In genomic region chr2:172789260-172789659, GRCm38 (mm10) we compare ENCODE assay signal across 15 mouse cellular contexts.
A peak's percentile ranks its signal among the peaks of the same experiment; 100 is the strongest.
DNase-seq lines count a peak whose midpoint lies in the region; ATAC-seq and TF ChIP-seq lines count a peak whose summit lies in the region.
"Had no signal": no experiment of that assay in that cellular context is flagged by ENCODE, and none has a peak within 500 bp of the region (broad histone marks: within the 10 kb centered on the region; RNA-seq: fewer than 3 reads in every experiment).

No protein-coding gene starts in this region.

- no peak for TF ChIP-seq POLR2A in limb, embryonic 14.5 days (IDR thresholded peaks at IDR 0.05; ENCODE audit: borderline replicate concordance, extremely low read depth, insufficient read depth, insufficient read length)

- no peak for TF ChIP-seq CTCF in E14TG2a.4 (conservative IDR thresholded peaks at IDR 0.05; ENCODE audit: low read length)

- 0 out of 2 replicates have a peak, but pooled peaks have one; percentile 44 for ATAC-seq in kidney, embryonic 14.5 days (ENCODE audit: low FRiP score, low TSS enrichment)
- ATAC-seq in embryonic facial prominence, embryonic 14.5 days (ENCODE audit: low read depth) = peak; percentile 73
- ATAC-seq in limb, embryonic 14.5 days (ENCODE audit: low FRiP score, low read depth) = no peak
- ATAC-seq in neural tube, embryonic 15.5 days (ENCODE audit: low FRiP score) = no peak
- ATAC-seq: intestine, postnatal 0 days had no signal

- no peak overlapping the region for H3K9ac ChIP-seq in kidney, embryonic 14.5 days (ENCODE audit: low read depth, low read length)
- no peak overlapping the region for H3K9ac ChIP-seq in embryonic facial prominence, embryonic 14.5 days (ENCODE audit: low read depth, low read length)
- no peak overlapping the region for H3K9ac ChIP-seq in limb, embryonic 14.5 days (ENCODE audit: low read depth, low read length, severe bottlenecking)
- no peak overlapping the region for H3K9ac ChIP-seq in neural tube, embryonic 15.5 days (replicated peaks)
- H3K9ac ChIP-seq: heart, embryonic 15.5 days had no signal

- no peaks in the 10 kb centered on the region for H3K9me3 ChIP-seq in kidney, embryonic 14.5 days (ENCODE audit: control insufficient read depth, low read length)
- no peaks in the 10 kb centered on the region for H3K9me3 ChIP-seq in E14TG2a.4 (ENCODE audit: low read length)
- H3K9me3 ChIP-seq in embryonic facial prominence, embryonic 14.5 days (ENCODE audit: control insufficient read depth, low read length) = no peaks in the 10 kb centered on the region
- no peaks in the 10 kb centered on the region for H3K9me3 ChIP-seq in limb, embryonic 14.5 days (ENCODE audit: control insufficient read depth, low read length)
- no peaks in the 10 kb centered on the region for H3K9me3 ChIP-seq in neural tube, embryonic 15.5 days (replicated peaks)
- H3K9me3 ChIP-seq: heart, embryonic 15.5 days had no signal

- no peaks in the 10 kb centered on the region for H3K36me3 ChIP-seq in kidney, embryonic 14.5 days (ENCODE audit: control insufficient read depth, insufficient read depth, low read length)
- no peaks in the 10 kb centered on the region for H3K36me3 ChIP-seq in E14TG2a.4 (ENCODE audit: insufficient read depth, low read length)
- H3K36me3 ChIP-seq in embryonic facial prominence, embryonic 14.5 days (ENCODE audit: control insufficient read depth, insufficient read depth, low read length) = no peaks in the 10 kb centered on the region
- no peaks in the 10 kb centered on the region for H3K36me3 ChIP-seq in limb, embryonic 14.5 days (ENCODE audit: control insufficient read depth, insufficient read depth, low read length)
- no peaks in the 10 kb centered on the region for H3K36me3 ChIP-seq in neural tube, embryonic 15.5 days
- H3K36me3 ChIP-seq: heart, embryonic 15.5 days had no signal

- DNase-seq in kidney, adult 8-10 months = no peak
- peak; percentile 84 for DNase-seq in embryonic facial prominence, embryonic 14.5 days (ENCODE audit: low spot score)
- no peak for DNase-seq in limb, embryonic 14.5 days (ENCODE audit: low spot score)
- no peak for DNase-seq in T-cell, adult 2 months (ENCODE audit: low spot score)
- no peak for DNase-seq in ovary, adult 18-20 months (ENCODE audit: low spot score)
- DNase-seq: B cell, adult 2 months; cerebellum, postnatal 36 days; gastrocnemius, postnatal 25 days; thymus, postnatal 25 days had no signal

- no peaks in the 10 kb centered on the region for H3K4me1 ChIP-seq in kidney, embryonic 14.5 days (ENCODE audit: control insufficient read depth, insufficient read depth, low read length)
- H3K4me1 ChIP-seq in E14TG2a.4 (replicated peaks; ENCODE audit: low read depth, low read length) = peaks cover 36% of the 10 kb centered on the region
- H3K4me1 ChIP-seq in embryonic facial prominence, embryonic 14.5 days (ENCODE audit: control insufficient read depth, insufficient read depth, low read length) = peaks cover 29% of the 10 kb centered on the region
- peaks cover 17% of the 10 kb centered on the region for H3K4me1 ChIP-seq in limb, embryonic 14.5 days (ENCODE audit: control insufficient read depth, insufficient read depth, low read length)
- H3K4me1 ChIP-seq in neural tube, embryonic 15.5 days = peaks cover 17% of the 10 kb centered on the region

- H3K4me3 ChIP-seq in kidney, embryonic 14.5 days (ENCODE audit: low read length) = no peak overlapping the region
- H3K4me3 ChIP-seq in E14TG2a.4 (replicated peaks; ENCODE audit: low read length) = peak overlapping the region; percentile 52
- no peak overlapping the region for H3K4me3 ChIP-seq in embryonic facial prominence, embryonic 14.5 days (ENCODE audit: low read depth, low read length)
- no peak overlapping the region; the same call in 1 of the 2 replicates for H3K4me3 ChIP-seq in limb, embryonic 14.5 days (replicated peaks; ENCODE audit: low read length)
- H3K4me3 ChIP-seq in neural tube, embryonic 15.5 days (replicated peaks) = no peak overlapping the region
- H3K4me3 ChIP-seq: heart, embryonic 15.5 days; layer of hippocampus, adult 2 months had no signal

- H3K27me3 ChIP-seq in kidney, embryonic 14.5 days (ENCODE audit: control insufficient read depth, insufficient read depth, low read length) = peaks cover 25% of the 10 kb centered on the region
- peaks cover 82% of the 10 kb centered on the region for H3K27me3 ChIP-seq in E14TG2a.4 (ENCODE audit: insufficient read depth, low read length)
- 0 out of 2 replicates have a peak, but pooled peaks cover 4% of the 10 kb centered on the region for H3K27me3 ChIP-seq in embryonic facial prominence, embryonic 14.5 days (replicated peaks; ENCODE audit: control insufficient read depth, insufficient read depth, low read length)
- peaks cover 24% of the 10 kb centered on the region for H3K27me3 ChIP-seq in limb, embryonic 14.5 days (ENCODE audit: control insufficient read depth, insufficient read depth, low read length)
- H3K27me3 ChIP-seq in neural tube, embryonic 15.5 days (replicated peaks) = peaks cover 54% of the 10 kb centered on the region

- WGBS in kidney, embryonic 14.5 days = 13% methylated on average over 10 of the region's 10 CpGs
- WGBS in embryonic facial prominence, embryonic 14.5 days = 13% methylated on average over 10 of the region's 10 CpGs
- 11% methylated on average over 10 of the region's 10 CpGs for WGBS in limb, embryonic 14.5 days
- WGBS in neural tube, embryonic 15.5 days = 15% methylated on average over 10 of the region's 10 CpGs

- H3K4me2 ChIP-seq in kidney, embryonic 14.5 days (replicated peaks; ENCODE audit: low read depth, low read length) = no peak overlapping the region
- H3K4me2 ChIP-seq in embryonic facial prominence, embryonic 14.5 days (ENCODE audit: low read depth, low read length) = peak overlapping the region; percentile 37
- peak overlapping the region; percentile 36 for H3K4me2 ChIP-seq in limb, embryonic 14.5 days (replicated peaks; ENCODE audit: low read depth, low read length, severe bottlenecking)
- no peak overlapping the region for H3K4me2 ChIP-seq in neural tube, embryonic 15.5 days
- H3K4me2 ChIP-seq: heart, embryonic 15.5 days had no signal

- no peak overlapping the region for H3K27ac ChIP-seq in kidney, embryonic 14.5 days (ENCODE audit: low read depth, low read length)
- peak overlapping the region; percentile 78 for H3K27ac ChIP-seq in embryonic facial prominence, embryonic 14.5 days (replicated peaks; ENCODE audit: low read depth, low read length)
- H3K27ac ChIP-seq in limb, embryonic 14.5 days (replicated peaks; ENCODE audit: low read depth, low read length) = 0 out of 2 replicates have a peak overlapping the region, but pooled peaks have one; percentile 48
- H3K27ac ChIP-seq in neural tube, embryonic 15.5 days (replicated peaks) = no peak overlapping the region
- H3K27ac ChIP-seq: heart, embryonic 15.5 days; layer of hippocampus, adult 2 months had no signal

Comparison
In these comparisons a context has a peak if more than half of its experiments do, and no peak if none do; other contexts are left out.
1. ATAC-seq: peak in kidney, embryonic 14.5 days (single experiment) and embryonic facial prominence, embryonic 14.5 days (single experiment); none in limb, embryonic 14.5 days (single experiment) and neural tube, embryonic 15.5 days (single experiment).
2. H3K27ac ChIP-seq: peak in embryonic facial prominence, embryonic 14.5 days (single experiment) and limb, embryonic 14.5 days (single experiment); none in kidney, embryonic 14.5 days (single experiment) and neural tube, embryonic 15.5 days (single experiment).
3. H3K4me2 ChIP-seq: peak in embryonic facial prominence, embryonic 14.5 days (single experiment) and limb, embryonic 14.5 days (single experiment); none in kidney, embryonic 14.5 days (single experiment) and neural tube, embryonic 15.5 days (single experiment).